Mouse (Mus musculus) frontal cortex, postnatal 10 days (tissue): ENCODE measurements at regions not wholly inside any gene's neighbourhood (a gene's known extent, or its start where the extent isn't known, plus 50 kb on each side); places are given as distances from the start of the nearest gene placed in this dataset.

Experiments
- DNase-seq, 2 experiments: peaks; one replicate each; pipeline ENCODE4 v3.0.0; 2022; ENCODE audit warnings: low spot score in 2 of 2, mixed read lengths in 1 of 2

DNA sequence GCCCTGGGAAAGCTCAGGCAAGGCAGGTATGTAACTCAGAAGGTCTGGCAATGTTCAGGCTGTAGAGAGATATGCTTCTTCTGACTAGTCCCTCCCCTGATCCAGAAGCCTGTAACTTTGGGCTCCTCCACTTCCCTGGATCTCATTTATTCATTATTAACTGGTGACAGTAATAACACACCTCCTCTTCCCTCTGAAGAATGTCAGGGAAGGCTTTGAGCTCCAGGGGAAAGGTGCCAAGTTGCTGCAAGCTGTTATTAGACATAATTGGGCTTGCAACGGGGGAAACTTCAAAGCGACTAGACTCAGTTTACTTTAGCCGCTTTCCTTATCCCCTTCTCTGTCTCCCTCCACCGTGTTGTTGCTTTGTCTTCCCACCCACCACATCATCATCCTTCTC lies 75.6 kb upstream of the Tmprss2 start:
- no peak for DNase-seq

DNA sequence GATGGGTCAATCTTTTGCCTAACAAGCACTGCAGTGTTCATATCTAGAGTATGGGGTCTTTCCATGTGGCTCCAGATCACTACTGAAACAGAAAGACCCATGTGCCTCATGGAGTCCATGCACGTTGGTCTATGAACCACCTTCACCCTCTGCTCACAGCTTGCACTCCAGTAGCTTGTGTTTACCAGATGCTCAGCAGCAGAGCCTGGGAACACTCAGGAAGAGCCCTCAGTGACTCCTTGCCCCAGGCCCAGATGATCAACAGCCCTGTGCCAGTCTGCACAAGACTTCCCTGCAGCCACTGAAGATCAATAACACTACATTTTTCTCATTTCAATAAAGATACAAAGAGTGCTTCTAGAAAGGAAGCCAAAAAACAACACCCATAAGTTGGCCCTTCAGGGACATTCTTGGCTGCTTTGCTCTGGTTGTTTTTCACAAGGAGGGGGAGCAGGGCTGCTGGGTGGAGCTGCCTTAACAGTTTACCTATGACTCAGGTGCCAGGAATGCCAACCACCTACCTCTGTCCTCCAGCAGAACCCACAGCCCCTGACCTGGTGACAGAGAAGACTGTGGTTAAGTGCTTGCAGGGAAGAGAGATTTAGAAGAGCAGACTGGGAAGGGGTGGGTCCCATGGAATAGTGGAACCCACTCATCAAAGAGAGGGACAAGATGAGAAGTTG lies 74.7 kb upstream of the Tmprss2 start:
- no peak for DNase-seq

DNA sequence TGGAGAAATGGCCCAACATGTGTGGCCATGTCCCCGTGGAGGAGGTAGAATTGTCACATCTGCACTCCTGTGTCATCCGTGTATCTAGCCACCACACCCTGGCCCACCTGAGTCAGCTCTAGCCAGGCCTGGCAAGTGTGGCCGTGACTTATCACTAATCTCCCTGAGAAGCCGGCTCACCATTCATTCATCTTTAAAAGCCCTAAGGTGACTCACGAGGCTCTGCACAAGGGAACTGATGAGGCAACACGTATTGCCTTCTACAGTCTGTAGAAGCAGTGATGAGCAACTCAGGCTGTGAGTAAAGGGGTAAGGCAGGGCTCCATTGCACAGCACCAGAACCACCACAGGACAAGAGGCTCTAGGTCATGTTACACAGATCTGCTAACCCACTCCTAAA lies 70.2 kb upstream of the Tmprss2 start:
- DNase-seq, result no peak

DNA sequence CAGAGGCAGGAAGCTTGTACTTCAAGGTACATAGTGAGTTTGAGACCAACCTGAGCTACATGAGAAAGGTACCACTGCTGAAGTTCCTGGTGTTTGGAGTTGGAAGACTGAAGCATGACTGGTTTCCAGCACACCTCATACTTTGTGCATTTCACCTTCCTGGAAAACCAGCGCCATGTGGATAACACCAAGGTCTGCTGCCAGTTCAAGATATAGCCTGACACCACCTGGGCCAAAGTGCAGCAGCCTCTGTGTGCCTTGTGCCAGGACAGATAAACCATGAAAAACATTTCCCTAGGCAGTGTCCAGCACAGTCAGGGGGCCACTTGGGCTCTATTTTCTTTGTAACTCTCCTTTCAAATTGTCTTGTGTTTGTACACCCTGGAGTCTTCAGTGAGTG lies 68.8 kb upstream of the Tmprss2 start:
- no peak for DNase-seq

DNA sequence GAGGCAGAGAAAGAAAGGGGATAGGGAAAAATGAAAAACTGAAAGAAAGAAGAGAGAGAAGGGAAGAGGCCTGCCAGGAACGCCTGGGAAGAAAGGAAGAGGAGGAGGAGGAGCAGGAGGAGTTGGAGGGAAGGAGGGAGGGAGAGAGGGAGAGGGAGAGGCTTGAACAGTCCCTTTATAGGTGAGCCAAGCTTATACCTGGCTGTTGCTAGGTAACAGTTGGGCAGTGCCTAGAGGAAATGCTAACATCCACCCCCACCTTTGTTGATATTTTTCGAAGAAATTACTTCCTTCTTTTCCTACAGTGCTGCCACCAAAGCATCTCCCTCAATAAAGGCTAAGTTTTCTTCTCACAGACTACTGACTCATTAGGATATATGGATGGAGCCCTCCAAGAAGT lies 68.3 kb upstream of the Tmprss2 start:
- no peak for DNase-seq

DNA sequence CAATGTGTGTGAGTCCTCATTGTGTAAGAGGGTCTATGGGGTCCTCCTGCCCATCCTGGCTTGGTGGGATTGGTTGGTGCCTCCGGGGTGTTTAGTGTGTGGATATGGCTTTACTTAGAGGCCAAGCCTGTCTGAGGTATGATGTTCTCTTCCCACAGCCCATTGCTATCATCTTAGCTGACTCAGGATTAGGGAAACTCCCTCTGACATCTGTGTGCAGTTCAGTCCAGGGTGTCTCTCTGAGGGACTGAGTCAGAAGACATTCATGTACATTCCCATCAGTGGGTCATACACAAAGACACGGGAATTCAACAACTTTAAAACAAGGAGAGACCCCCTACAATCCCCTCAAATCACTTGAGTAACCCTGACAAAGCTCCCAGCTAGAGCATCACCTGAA lies 66.6 kb upstream of the Tmprss2 start:
- DNase-seq, result no peak

DNA sequence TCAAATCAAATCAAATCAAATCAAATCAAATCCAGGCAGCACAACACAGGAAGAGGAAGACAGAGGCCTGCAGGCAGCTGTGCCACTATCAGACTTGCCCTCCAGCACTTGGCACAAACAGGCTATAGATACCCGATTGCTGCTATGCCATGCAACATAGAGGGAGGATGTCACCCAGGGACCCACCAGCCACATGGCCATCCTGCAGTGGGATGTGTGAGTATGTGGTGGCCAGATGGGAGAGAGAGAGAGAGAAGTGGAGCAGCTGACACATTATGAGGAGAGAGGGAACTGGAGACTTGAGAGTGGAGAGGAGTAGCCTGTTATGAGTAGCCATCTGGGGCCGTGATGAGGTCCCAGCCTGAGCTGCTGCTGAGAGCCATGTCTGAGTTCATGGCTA lies 62.6 kb upstream of the Tmprss2 start:
- no peak for DNase-seq

DNA sequence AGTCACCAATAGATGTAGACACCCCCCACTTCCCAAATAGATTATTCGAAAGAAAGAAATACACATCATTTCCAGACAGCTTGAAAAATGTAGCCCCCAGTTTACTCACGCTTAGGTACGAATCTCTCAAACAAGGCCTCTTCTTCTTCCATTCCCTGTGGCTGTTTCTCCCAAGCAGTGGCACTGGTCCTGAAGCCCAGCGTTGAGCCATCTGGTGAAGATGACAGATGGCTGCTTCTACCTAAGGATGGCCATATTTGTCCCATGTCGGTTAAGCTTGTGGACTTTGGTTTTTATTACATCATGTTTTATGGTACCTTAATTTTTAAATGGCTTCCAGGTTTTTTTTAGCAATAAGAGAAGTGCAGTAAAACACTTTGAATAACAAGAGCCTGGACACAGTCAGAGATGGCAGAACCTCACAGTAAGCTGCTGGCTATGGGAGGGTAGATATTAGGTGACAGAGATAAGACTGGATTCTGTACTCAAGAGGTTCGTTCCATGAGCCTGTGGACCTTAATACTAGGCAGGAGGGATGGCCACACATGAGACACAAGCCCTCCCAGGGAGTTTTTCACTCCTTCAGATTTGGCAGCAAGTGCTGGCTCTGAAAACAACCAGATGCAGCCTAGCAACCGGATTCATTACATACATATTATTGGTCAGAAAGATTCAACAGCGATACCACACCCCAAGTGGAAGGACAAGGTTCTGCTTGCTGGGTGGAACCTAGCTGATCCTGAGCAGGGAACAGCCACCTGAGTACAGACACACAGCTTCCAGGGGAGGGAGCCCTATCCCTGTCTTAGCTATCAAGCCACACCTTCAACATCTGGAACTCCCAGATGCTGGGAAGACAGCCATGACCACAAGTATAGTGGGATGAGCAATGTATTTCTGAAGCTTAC lies 59.4 kb upstream of the Tmprss2 start:
- peak in 1 of 2 experiments; percentile 48 for DNase-seq

DNA sequence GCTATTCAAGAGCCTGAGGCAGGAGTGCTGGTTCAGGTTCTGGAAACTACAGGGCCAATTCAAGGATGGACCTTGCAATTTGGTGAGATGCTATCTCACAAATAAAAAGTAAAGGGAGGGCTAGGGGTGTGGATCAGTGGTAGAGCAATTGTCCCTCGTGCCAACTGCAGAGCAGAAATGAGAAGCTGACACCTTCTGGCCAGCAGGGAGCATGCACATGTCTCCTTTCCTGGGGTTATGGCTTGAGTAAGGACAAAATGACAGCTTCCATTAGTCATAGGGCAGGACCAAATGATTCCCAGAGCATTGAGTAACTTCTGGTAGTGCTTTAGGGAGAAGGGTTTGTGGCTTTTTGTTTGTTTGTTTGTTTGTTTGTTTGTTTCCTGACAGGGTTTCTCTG lies 56.5 kb upstream of the Tmprss2 start:
- DNase-seq, result no peak

DNA sequence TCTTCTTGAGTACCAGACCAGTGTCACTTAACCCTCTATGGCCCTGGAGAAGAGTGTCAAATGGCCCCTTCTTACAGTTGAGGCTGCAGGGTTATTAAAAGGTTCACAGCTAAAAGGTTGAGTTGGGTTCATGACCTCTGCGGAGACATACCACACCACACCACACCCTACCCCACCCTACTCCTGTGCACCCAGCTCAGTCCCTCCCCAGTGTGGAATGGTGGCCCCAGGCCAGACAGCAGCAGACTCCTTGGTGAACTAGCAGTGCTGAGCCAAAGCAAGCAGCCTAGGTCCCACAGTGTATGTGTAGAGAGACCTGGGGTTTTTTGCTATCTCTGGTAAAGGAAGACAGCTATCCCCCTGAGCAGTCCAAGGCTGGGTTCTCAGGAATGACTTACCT lies 54.5 kb upstream of the Tmprss2 start:
- DNase-seq, result no peak
